Mouse (Mus musculus) hindbrain, postnatal 0 days (tissue): ENCODE measurements at regions not wholly inside any gene's neighbourhood (a gene's known extent, or its start where the extent isn't known, plus 50 kb on each side); places are given as distances from the start of the nearest gene placed in this dataset.

Source experiments
- ATAC-seq: fragments of 200-750 bp; cut with Nextera tagmentation; 2 replicates; pipeline ENCODE4 v1.8.0; 2017; ENCODE audit warnings: mild to moderate bottlenecking, moderate TSS enrichment, moderate library complexity
- DNase-seq: peaks from one replicate; pipeline ENCODE4 v3.0.0-alpha.2; 2015; ENCODE audit warnings: low spot score
- H3K27ac ChIP-seq: fragments of 300-500 bp; sonication (generic); 2 replicates; pipeline ENCODE4 v1.5.1; 2014; ENCODE audit warnings: mild to moderate bottlenecking
- H3K27me3 ChIP-seq: fragments of 300-500 bp; sonication (generic); 2 replicates; pipeline ENCODE4 v1.6.1; 2014; ENCODE audit warnings: low read length, mixed read lengths; ENCODE audit not compliant: insufficient read depth
- H3K36me3 ChIP-seq: fragments of 300-500 bp; sonication (generic); 2 replicates; pipeline ENCODE4 v1.6.1; 2014; ENCODE audit warnings: low read length, mixed read lengths; ENCODE audit not compliant: insufficient read depth
- H3K4me1 ChIP-seq: fragments of 300-500 bp; sonication (generic); 2 replicates; pipeline ENCODE4 v1.6.1; 2014; ENCODE audit warnings: antibody characterized with exemption, low read length, mixed read lengths; ENCODE audit not compliant: insufficient read depth
- H3K4me2 ChIP-seq: fragments of 300-500 bp; sonication (generic); 2 replicates; pipeline ENCODE4 v1.6.1; 2014; ENCODE audit warnings: low read depth, mild to moderate bottlenecking, low read length, moderate library complexity, mixed read lengths
- H3K4me3 ChIP-seq: fragments of 300-500 bp; sonication (generic); 2 replicates; pipeline ENCODE4 v1.5.1; 2014; ENCODE audit warnings: low read length
- H3K9ac ChIP-seq: fragments of 300-500 bp; sonication (generic); replicated peaks from 2 replicates; pipeline ENCODE4 v1.6.1; 2014; ENCODE audit warnings: mild to moderate bottlenecking, low read length, moderate library complexity, mixed read lengths
- H3K9me3 ChIP-seq: fragments of 300-500 bp; sonication (generic); 2 replicates; pipeline ENCODE4 v1.6.1; 2016; ENCODE audit warnings: low read length, mixed read lengths
- CTCF ChIP-seq: IDR thresholded peaks from 2 replicates; pipeline ENCODE4 v1.5.1; 2016; ENCODE audit warnings: antibody characterized with exemption, control low read depth, low read depth
- WGBS: fragments of 180-500 bp; shearing (Covaris S2); extraction: QIAGEN DNeasy Blood & Tissue Kit; methylation state at CpG from one replicate; pipeline ENCODE4 v1.1.7; 2014; 5-methylcytosine and 5-hydroxymethylcytosine counted together

- WGBS, result 96% methylated on average over 5 of the region's 5 CpGs
- H3K9me3 ChIP-seq, result no peaks in the 10 kb centered on the region
- peak; percentile 33 for TF ChIP-seq CTCF
- H3K4me1 ChIP-seq, result 0 out of 2 replicates have a peak, but pooled peaks cover 4% of the 10 kb centered on the region
- DNase-seq (no peak), ATAC-seq (no peak)
- no peak overlapping the region for H3K9ac ChIP-seq
- H3K27ac ChIP-seq, result no peak overlapping the region
- no peaks in the 10 kb centered on the region for H3K36me3 ChIP-seq
- no peak overlapping the region for H3K4me2 ChIP-seq
- H3K27me3 ChIP-seq, result no peaks in the 10 kb centered on the region
- no peak overlapping the region for H3K4me3 ChIP-seq
Observed at GRCm38 (mm10) chr15:63674404-63674803, 170.6 kb downstream of the Gsdmc2 start.

DNA sequence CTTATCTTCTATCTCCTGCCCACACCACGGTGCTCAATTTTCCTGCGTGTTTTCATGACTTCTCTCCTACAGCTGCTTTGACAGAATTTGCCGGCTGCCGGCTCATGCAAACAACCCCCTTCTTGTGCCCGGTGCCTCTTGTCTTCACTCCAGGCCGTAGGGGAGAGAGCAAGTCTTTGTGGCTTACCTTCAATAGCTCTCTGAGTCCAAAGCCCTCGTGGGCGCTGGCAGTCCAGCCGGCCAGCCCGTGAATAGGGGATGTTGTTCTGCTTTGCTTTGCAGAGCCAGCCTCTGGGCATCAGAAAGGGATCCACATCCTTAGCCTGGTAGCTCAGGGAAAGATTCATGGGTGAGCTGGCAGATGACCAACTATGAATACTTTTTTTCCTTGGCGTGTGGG is 173.9 kb downstream of the Gsdmc2 start:
- no peak for TF ChIP-seq CTCF
- ATAC-seq (peak; percentile 79), DNase-seq (peak; percentile 69)
- Histone ChIP-seq H3K4me2 (no peak overlapping the region), H3K4me1 (0 out of 2 replicates have a peak, but pooled peaks cover 4% of the 10 kb centered on the region), H3K9me3 (no peaks in the 10 kb centered on the region), H3K27ac (peak overlapping the region; percentile 64), H3K36me3 (no peaks in the 10 kb centered on the region), H3K9ac (no peak overlapping the region), H3K4me3 (no peak overlapping the region), H3K27me3 (no peaks in the 10 kb centered on the region)
- 35% methylated on average over 11 of the region's 11 CpGs for WGBS

DNA sequence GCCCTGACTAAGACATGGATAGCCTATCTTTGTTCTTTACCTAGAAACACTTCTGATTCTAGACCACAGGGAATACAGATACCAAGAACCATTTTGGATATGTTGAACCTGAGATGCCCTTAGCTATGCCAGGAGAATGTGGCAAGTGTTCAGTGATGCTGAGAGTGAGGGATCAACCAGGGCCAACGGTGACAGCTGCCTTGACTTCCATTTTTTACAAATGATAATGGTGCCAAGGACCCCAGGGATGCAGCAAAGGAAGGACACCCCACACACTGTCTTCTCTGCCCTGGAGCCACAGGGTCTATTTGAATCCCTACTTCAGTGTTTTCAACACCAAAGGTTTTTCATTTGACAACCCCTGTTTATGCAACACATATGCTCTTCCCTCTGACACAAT is 174.4 kb downstream of the Gsdmc2 start:
- ATAC-seq (0 out of 2 replicates have a peak, but pooled peaks have one; percentile 4), DNase-seq (no peak)
- TF ChIP-seq CTCF, result no peak
- H3K9ac ChIP-seq, result no peak overlapping the region
- no peaks in the 10 kb centered on the region for H3K36me3 ChIP-seq
- H3K4me2 ChIP-seq, result no peak overlapping the region
- peak overlapping the region; percentile 64 for H3K27ac ChIP-seq
- no peaks in the 10 kb centered on the region for H3K9me3 ChIP-seq
- H3K4me3 ChIP-seq, result no peak overlapping the region
- H3K27me3 ChIP-seq, result no peaks in the 10 kb centered on the region
- 42% methylated on average over 1 of the region's 1 CpGs for WGBS
- 0 out of 2 replicates have a peak, but pooled peaks cover 4% of the 10 kb centered on the region for H3K4me1 ChIP-seq

DNA sequence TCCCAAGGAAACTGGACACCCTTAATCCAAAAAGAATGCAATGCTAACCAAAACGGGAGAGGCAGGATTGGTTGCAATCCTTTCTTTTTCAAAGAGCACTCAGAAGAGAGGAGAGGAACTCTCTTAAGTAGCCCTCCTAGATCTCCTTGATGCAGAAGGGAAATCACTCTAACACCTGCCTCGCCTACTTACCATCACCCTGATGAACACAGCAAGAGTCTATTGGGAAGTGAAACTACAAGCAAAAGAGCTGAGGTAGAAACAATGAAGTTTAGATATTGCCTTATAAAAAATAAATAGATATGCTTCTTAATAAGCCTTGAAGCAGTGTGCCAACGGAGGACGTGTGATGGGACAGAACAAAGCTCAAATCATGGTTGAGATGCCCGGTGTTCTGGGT is 177.4 kb downstream of the Gsdmc2 start:
- Histone ChIP-seq H3K9ac (no peak overlapping the region), H3K27ac (no peak overlapping the region), H3K4me1 (0 out of 2 replicates have a peak, but pooled peaks cover 4% of the 10 kb centered on the region), H3K4me2 (no peak overlapping the region), H3K36me3 (no peaks in the 10 kb centered on the region), H3K9me3 (no peaks in the 10 kb centered on the region), H3K4me3 (no peak overlapping the region), H3K27me3 (no peaks in the 10 kb centered on the region)
- no peak for DNase-seq
- ATAC-seq, result no peak
- TF ChIP-seq CTCF, result no peak
- 83% methylated on average over 5 of the region's 5 CpGs for WGBS

GRCm38 (mm10) chr15:63665517-63665916 is 179.5 kb downstream of the Gsdmc2 start:
- Histone ChIP-seq H3K4me2 (no peak overlapping the region), H3K4me3 (no peak overlapping the region), H3K9ac (no peak overlapping the region), H3K36me3 (no peaks in the 10 kb centered on the region), H3K27ac (no peak overlapping the region), H3K4me1 (no peaks in the 10 kb centered on the region), H3K27me3 (no peaks in the 10 kb centered on the region), H3K9me3 (no peaks in the 10 kb centered on the region)
- DNase-seq (no peak), ATAC-seq (no peak)
- no peak for TF ChIP-seq CTCF
- 94% methylated on average over 4 of the region's 4 CpGs for WGBS

DNA sequence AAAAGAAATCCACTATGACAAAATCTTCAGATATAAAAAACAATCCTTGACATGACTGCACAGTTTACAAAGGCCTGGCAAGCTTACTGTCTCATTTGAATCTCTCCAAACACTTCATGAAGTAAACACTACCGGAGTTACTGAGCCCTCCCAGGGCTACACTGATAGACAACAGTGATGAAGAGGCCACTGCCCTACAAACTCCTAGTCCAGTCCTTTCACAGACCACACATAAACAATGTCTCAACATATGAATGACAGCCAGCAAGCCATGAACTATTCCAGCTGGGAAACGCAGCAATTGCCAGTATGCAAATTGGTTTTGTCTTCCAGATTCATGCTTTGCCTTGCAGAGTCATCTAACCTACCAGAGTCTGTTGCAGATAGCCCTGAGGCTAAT is 180.1 kb downstream of the Gsdmc2 start:
- ATAC-seq (no peak), DNase-seq (peak; percentile 23)
- no peak overlapping the region for H3K9ac ChIP-seq
- no peak overlapping the region for H3K4me2 ChIP-seq
- H3K27me3 ChIP-seq, result no peaks in the 10 kb centered on the region
- H3K36me3 ChIP-seq, result no peaks in the 10 kb centered on the region
- TF ChIP-seq CTCF, result no peak
- no peaks in the 10 kb centered on the region for H3K4me1 ChIP-seq
- WGBS, result 31% methylated on average over 2 of the region's 2 CpGs
- no peak overlapping the region for H3K4me3 ChIP-seq
- no peak overlapping the region for H3K27ac ChIP-seq
- H3K9me3 ChIP-seq, result no peaks in the 10 kb centered on the region

- WGBS, result 62% methylated on average over 3 of the region's 3 CpGs
- DNase-seq (no peak), ATAC-seq (no peak)
- no peak overlapping the region for H3K4me3 ChIP-seq
- no peaks in the 10 kb centered on the region for H3K36me3 ChIP-seq
- H3K9me3 ChIP-seq, result no peaks in the 10 kb centered on the region
- no peak for TF ChIP-seq CTCF
- no peaks in the 10 kb centered on the region for H3K27me3 ChIP-seq
- H3K27ac ChIP-seq, result no peak overlapping the region
- H3K4me1 ChIP-seq, result no peaks in the 10 kb centered on the region
- H3K4me2 ChIP-seq, result no peak overlapping the region
- H3K9ac ChIP-seq, result no peak overlapping the region
Observed at GRCm38 (mm10) chr15:63662183-63662582, 182.8 kb downstream of the Gsdmc2 start.
